Mouse (Mus musculus) forebrain, postnatal 0 days (tissue): ENCODE results near the gene Alg11. TPM values are rescaled to one million over a fixed set of nuclear protein-coding genes. Genes with fewer than 3 reads are reported as not detected.

Experiments used
- ATAC-seq: fragments of 200-750 bp; cut with Nextera tagmentation; 2 replicates; pipeline ENCODE4 v1.8.0; 2017; ENCODE audit warnings: mild to moderate bottlenecking, moderate library complexity
- DNase-seq: peaks from one replicate; pipeline ENCODE4 v3.0.0-alpha.2; 2015
- H3K27ac ChIP-seq: fragments of 300-500 bp; sonication (generic); 2 replicates; pipeline ENCODE4 v1.5.1; 2014; ENCODE audit warnings: low read depth, mild to moderate bottlenecking, antibody characterized with exemption, low read length, moderate library complexity, mixed read lengths
- H3K27me3 ChIP-seq: fragments of 300-500 bp; sonication (generic); 2 replicates; pipeline ENCODE4 v1.6.1; 2014; ENCODE audit warnings: mild to moderate bottlenecking, low read length, mixed read lengths; ENCODE audit not compliant: insufficient read depth
- H3K36me3 ChIP-seq: fragments of 300-500 bp; sonication (generic); 2 replicates; pipeline ENCODE4 v1.6.1; 2014; ENCODE audit warnings: mild to moderate bottlenecking, moderate library complexity; ENCODE audit not compliant: insufficient read depth
- H3K4me1 ChIP-seq: fragments of 300-500 bp; sonication (generic); 2 replicates; pipeline ENCODE4 v1.6.1; 2014; ENCODE audit warnings: antibody characterized with exemption; ENCODE audit not compliant: insufficient read depth
- H3K4me2 ChIP-seq: fragments of 300-500 bp; sonication (generic); 2 replicates; pipeline ENCODE4 v1.6.1; 2014; ENCODE audit warnings: low read depth, mild to moderate bottlenecking, moderate library complexity
- H3K4me3 ChIP-seq: fragments of 300-500 bp; sonication (generic); 2 replicates; pipeline ENCODE4 v1.5.1; 2014; ENCODE audit warnings: low read depth, low read length, mixed read lengths
- H3K9ac ChIP-seq: fragments of 300-500 bp; sonication (generic); 2 replicates; pipeline ENCODE4 v1.6.1; 2014; ENCODE audit warnings: mild to moderate bottlenecking
- H3K9me3 ChIP-seq: fragments of 300-500 bp; sonication (generic); 2 replicates; pipeline ENCODE4 v1.6.1; 2016; ENCODE audit warnings: low read length
- CTCF ChIP-seq: sonication (generic); IDR thresholded peaks from 2 replicates; pipeline ENCODE4 v1.5.1; 2016; ENCODE audit warnings: antibody characterized with exemption, control low read depth, low read depth
- WGBS: fragments of 180-500 bp; shearing (Covaris S2); extraction: QIAGEN DNeasy Blood & Tissue Kit; methylation state at CpG from one replicate; pipeline ENCODE4 v1.1.7; 2014; 5-methylcytosine and 5-hydroxymethylcytosine counted together
- polyA plus RNA-seq: library from polyadenylated mRNA; unstranded; fragments of >200 nt; fragmentation: Nextera tagmentation; extraction: Ambion mirVana; gene quantifications from 2 replicates; pipeline ENCODE4 v1.2.1, GENCODE M21; 2015
- total RNA-seq: library from RNA; depleted of rRNA; stranded (reverse); fragments of >200 nt; gene quantifications from 2 replicates; pipeline ENCODE4 v1.2.3, GENCODE M21; 2014

Alg11 gene
- total and polyA plus RNA-seq, 2 experiments from 2014 or later, result 29.1 to 44.6 TPM

DNA sequence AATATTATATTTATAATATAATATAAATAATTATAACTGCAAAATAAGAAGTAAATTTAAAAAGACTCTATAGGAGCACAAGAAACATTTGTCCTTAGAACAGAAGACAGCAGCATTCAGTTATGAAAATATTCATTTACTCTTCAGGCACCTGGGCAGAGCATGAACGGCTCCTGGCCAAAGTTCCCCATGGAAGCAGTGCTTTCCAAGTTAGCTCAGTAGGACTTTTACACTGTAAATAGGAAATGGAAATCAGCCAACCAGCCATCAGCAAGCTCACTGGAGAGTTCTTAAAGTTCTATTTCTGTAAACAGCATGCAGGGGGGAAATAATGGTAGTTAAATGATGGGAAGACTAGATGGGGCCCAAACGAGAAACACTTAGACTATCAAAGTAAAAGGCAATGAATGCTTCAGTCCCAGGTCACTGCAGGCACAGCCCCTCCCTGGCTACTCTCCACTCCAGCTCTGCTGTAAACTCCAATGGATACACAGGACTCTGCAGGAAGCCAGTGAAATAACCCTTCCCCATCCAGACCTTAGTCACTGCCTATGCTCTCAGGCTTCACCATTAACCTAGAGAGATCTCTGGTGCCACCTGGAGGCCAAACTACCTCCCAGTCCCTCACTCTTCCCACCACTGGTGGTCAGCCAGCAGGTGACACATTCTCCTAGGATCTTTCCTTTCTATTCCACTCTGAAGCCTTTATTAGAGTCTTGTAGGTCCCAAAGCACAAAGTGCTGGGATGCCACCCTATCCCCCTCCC lies 12.6 kb upstream of the Alg11 start:
- peak; percentile 53 for TF ChIP-seq CTCF
- DNase-seq (peak; percentile 13), ATAC-seq (peak; percentile 61)
- Histone ChIP-seq H3K27ac (no peak overlapping the region), H3K4me2 (no peak overlapping the region), H3K4me3 (no peak overlapping the region), H3K9ac (no peak overlapping the region), H3K4me1 (no peaks in the 10 kb centered on the region), H3K27me3 (no peaks in the 10 kb centered on the region), H3K9me3 (no peaks in the 10 kb centered on the region), H3K36me3 (no peaks in the 10 kb centered on the region)
- WGBS, result 67% methylated on average over 2 of the region's 2 CpGs

DNA sequence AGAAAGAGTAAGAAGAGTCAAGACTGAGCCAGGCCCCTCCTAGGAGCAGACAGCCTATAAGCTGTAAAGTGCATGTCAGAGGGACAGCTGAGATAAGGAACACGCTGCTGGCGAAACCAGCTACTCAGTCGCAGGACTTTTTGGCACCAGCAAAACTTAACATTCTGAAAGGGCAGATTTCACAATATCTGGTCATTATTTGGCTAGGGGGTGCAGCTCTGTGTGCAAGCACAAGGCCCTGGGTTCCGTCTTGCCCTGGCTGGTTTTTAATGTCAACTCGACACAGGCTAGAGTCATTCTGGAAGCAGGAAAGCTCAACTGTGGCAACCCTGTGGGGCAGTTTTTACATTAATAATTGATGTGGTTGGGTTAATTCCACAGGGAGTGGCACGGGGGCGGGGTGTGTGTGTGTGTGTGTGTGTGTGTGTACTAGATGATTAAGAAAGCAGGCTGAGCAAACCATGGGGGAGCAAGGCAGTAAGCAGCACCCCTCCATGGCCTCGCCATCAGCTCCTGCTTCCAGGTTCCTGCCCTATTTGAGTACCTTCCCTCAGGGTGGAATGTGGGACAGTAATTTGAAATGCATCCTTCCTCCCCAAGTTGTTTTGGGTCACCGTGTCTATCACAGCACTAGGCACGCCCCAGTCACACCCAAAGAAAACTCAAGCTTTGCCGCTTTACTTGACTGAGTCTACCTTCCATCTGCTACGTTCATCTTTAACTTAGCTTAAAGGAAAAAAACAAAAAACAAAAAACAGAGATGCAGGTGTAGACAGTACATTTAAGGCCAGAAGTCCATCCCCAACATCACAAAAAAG lies 5.6 kb upstream of the Alg11 start:
- no peak overlapping the region for H3K9ac ChIP-seq
- no peak overlapping the region for H3K4me3 ChIP-seq
- H3K4me1 ChIP-seq, result no peaks in the 10 kb centered on the region
- WGBS, result 90% methylated on average over 12 of the region's 12 CpGs
- no peak overlapping the region for H3K4me2 ChIP-seq
- no peak overlapping the region for H3K27ac ChIP-seq
- peaks cover 12% of the 10 kb centered on the region for H3K27me3 ChIP-seq
- H3K36me3 ChIP-seq, result no peaks in the 10 kb centered on the region
- no peak for TF ChIP-seq CTCF
- H3K9me3 ChIP-seq, result no peaks in the 10 kb centered on the region
- no peak for ATAC-seq
- no peak for DNase-seq

DNA sequence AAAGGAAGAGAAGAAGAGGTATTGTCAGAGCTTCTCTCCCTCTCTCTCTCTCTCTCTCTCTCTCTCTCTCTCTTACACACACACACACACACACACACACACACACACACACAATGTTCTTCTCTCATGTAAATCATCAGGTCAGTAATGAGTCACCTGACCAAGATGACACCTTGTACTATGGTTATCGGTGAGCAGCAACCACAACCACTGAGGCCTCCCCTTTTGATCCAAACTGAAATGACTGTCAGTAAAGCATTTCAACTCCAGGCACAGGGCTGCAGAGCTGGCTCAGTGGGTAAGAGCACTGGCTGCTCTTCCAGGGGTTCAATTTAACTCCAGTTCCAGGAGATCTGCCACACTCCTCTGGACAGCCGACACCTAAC lies 5.0 kb upstream of the Alg11 start:
- Histone ChIP-seq H3K36me3 (no peaks in the 10 kb centered on the region), H3K4me2 (no peak overlapping the region), H3K4me1 (no peaks in the 10 kb centered on the region), H3K27ac (no peak overlapping the region), H3K27me3 (peaks cover 12% of the 10 kb centered on the region), H3K9ac (no peak overlapping the region), H3K4me3 (no peak overlapping the region), H3K9me3 (no peaks in the 10 kb centered on the region)
- 89% methylated on average over 2 of the region's 2 CpGs for WGBS
- ATAC-seq (no peak), DNase-seq (no peak)
- TF ChIP-seq CTCF, result no peak

DNA sequence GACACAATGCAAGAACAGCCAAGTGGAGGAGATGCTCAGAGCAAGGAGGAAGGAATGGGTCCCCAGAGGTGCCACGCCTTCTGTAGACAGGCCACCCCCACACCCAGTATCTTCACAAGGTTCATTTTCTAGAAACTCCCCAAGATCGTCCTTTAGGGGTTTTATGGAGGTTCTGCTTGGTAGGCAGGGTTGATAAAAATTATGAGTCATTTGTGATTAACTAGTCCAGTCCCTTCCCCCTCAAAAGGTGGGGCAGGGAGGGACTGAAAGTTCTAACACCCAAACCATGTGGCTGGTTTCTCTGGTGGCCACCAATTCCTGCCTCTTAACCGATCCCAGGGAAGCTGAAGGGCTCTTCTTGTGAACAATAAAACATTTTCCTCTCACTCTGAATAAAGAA lies 3.7 kb upstream of the Alg11 start:
- H3K4me2 ChIP-seq, result no peak overlapping the region
- peaks cover 12% of the 10 kb centered on the region for H3K27me3 ChIP-seq

DNA sequence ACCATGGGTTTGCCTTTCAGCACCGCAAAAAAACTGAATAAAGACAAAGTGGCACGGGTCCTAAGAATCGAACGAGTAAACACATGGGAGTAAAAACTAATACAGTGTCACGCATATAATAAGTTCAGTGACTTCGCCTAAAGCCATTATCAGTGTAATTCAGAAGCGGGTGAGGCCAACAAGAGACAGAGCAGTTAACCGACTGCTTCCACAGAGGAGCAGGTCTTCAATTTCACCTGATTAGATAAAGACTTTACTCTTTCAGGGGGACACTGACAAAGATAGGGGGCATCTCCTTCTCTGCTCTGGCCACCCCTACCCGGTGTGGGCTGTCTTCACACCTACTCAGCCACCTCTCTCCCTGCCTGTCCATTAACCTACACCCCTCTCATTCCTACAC lies 2.2 kb upstream of the Alg11 start:
- H3K36me3 ChIP-seq, result no peaks in the 10 kb centered on the region
- H3K27me3 ChIP-seq, result peaks cover 12% of the 10 kb centered on the region
- DNase-seq (no peak), ATAC-seq (no peak)
- WGBS, result 80% methylated on average over 9 of the region's 9 CpGs
- no peaks in the 10 kb centered on the region for H3K9me3 ChIP-seq
- no peak overlapping the region for H3K27ac ChIP-seq
- H3K4me3 ChIP-seq, result no peak overlapping the region
- TF ChIP-seq CTCF, result no peak
- H3K4me2 ChIP-seq, result no peak overlapping the region
- peaks cover 4% of the 10 kb centered on the region; the same call in 1 of the 2 replicates for H3K4me1 ChIP-seq
- no peak overlapping the region for H3K9ac ChIP-seq

More for the DNA sequence above, 3.7 kb upstream of the Alg11 start:
- no peak overlapping the region for H3K4me3 ChIP-seq
- no peak overlapping the region for H3K9ac ChIP-seq
- H3K36me3 ChIP-seq, result no peaks in the 10 kb centered on the region
- no peak for TF ChIP-seq CTCF
- 72% methylated on average over 3 of the region's 3 CpGs for WGBS
- DNase-seq (no peak), ATAC-seq (no peak)
- no peaks in the 10 kb centered on the region for H3K9me3 ChIP-seq
- peaks cover 4% of the 10 kb centered on the region; the same call in 1 of the 2 replicates for H3K4me1 ChIP-seq
- no peak overlapping the region for H3K27ac ChIP-seq

DNA sequence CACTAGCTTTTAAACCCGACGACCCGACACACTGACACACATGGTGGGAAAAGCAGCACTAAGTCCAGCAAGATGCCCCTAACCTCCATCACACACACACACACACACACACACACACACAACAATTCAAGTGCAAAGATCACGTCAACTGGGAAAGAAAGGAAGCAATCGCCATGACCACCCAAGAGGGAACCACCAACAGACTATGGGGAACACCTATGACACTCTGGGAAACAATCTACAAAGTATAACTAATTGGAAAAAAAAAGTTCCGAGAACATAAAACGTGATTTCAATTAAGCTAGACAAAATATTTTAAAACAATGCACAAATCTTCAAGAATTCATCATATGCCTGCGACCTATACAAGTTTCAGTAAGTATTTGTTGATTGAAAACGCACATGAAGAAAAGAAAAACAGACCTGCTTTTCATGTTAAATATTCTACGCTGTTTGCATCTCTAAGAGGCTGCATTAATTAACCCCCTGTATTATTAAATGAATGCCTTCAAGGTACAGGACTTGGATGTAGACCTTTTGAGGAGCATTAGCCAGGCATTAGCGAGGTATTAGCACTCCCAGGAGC lies 1.3 kb upstream of the Alg11 start:
- 25% methylated on average over 11 of the region's 11 CpGs for WGBS
- H3K4me3 ChIP-seq, result peak overlapping the region; percentile 72

More for the DNA sequence above, 1.3 kb upstream of the Alg11 start:
- H3K9me3 ChIP-seq, result no peaks in the 10 kb centered on the region
- H3K36me3 ChIP-seq, result no peaks in the 10 kb centered on the region
- H3K27me3 ChIP-seq, result peaks cover 12% of the 10 kb centered on the region
- ATAC-seq (no peak), DNase-seq (no peak)
- no peak overlapping the region for H3K27ac ChIP-seq
- no peak for TF ChIP-seq CTCF
- peaks cover 4% of the 10 kb centered on the region; the same call in 1 of the 2 replicates for H3K4me1 ChIP-seq
- H3K4me2 ChIP-seq, result peak overlapping the region; percentile 94
- H3K9ac ChIP-seq, result peak overlapping the region; percentile 67
